Mouse (Mus musculus) ES-Bruce4 (cell line): Measurements from ENCODE around the gene Wdr5. TPM values are rescaled to one million over a fixed set of nuclear protein-coding genes. Genes with fewer than 3 reads are reported as not detected.
"Not testable (repeated sequence)": the region's sequence is repeated elsewhere in the genome, so short reads cannot be mapped to it uniquely, and the experiment has no call there.

ENCODE experiments used
- H3K27ac ChIP-seq: 2 replicates; pipeline ENCODE4 v1.5.1; 2012; ENCODE audit warnings: low read length, inconsistent platforms; ENCODE audit not compliant: insufficient read depth
- H3K27me3 ChIP-seq: 2 replicates; pipeline ENCODE4 v1.6.1; 2012; ENCODE audit warnings: mild to moderate bottlenecking, low read length, inconsistent platforms; ENCODE audit not compliant: control insufficient read depth, poor library complexity, insufficient read depth, severe bottlenecking
- H3K36me3 ChIP-seq: 2 replicates; pipeline ENCODE4 v1.6.1; 2012; ENCODE audit warnings: inconsistent platforms, mild to moderate bottlenecking, low read length, moderate library complexity; ENCODE audit not compliant: control insufficient read depth, poor library complexity, insufficient read depth, severe bottlenecking
- H3K4me1 ChIP-seq: one replicate; pipeline ENCODE4 v1.8.1; 2011; ENCODE audit warnings: low read length; ENCODE audit not compliant: control insufficient read depth, insufficient read depth
- H3K4me3 ChIP-seq: 2 replicates; pipeline ENCODE4 v1.5.1; 2011; ENCODE audit warnings: low read depth, mild to moderate bottlenecking, low read length
- H3K9ac ChIP-seq: 2 replicates; pipeline ENCODE4 v1.6.1; 2012; ENCODE audit warnings: low read depth, mild to moderate bottlenecking, inconsistent platforms; ENCODE audit not compliant: poor library complexity, severe bottlenecking
- H3K9me3 ChIP-seq: replicated peaks from 2 replicates; pipeline ENCODE4 v1.6.1; 2012; ENCODE audit warnings: mild to moderate bottlenecking, low read length, inconsistent platforms; ENCODE audit not compliant: control insufficient read depth, poor library complexity, insufficient read depth, severe bottlenecking
- CTCF ChIP-seq: IDR thresholded peaks from one replicate; pipeline ENCODE4 v1.8.1; 2011; ENCODE audit warnings: low read depth, low read length
- EP300 ChIP-seq: IDR thresholded peaks from 2 replicates; pipeline ENCODE4 v1.6.1; 2011; ENCODE audit warnings: low read depth, low read length; ENCODE audit not compliant: insufficient read depth
- POLR2A ChIP-seq: IDR thresholded peaks from one replicate; pipeline ENCODE4 v1.8.1; 2011; ENCODE audit warnings: low read length; ENCODE audit not compliant: insufficient read depth
- polyA plus RNA-seq: library from polyadenylated mRNA; stranded (reverse); fragments of >200 nt; gene quantifications from 2 replicates; pipeline ENCODE4 v1.2.4, GENCODE M21; 2011; ENCODE audit warnings: low read depth; ENCODE audit not compliant: missing spikeins, insufficient read depth, insufficient read length

Wdr5 gene
- polyA plus RNA-seq, 1 experiment: 103 TPM

- Histone ChIP-seq H3K27ac (no peak overlapping the region), H3K36me3 (no peaks in the 10 kb centered on the region), H3K4me1 (peaks cover 3% of the 10 kb centered on the region), H3K27me3 (no peaks in the 10 kb centered on the region), H3K9ac (no peak overlapping the region), H3K4me3 (no peak overlapping the region), H3K9me3 (peaks cover 9% of the 10 kb centered on the region; the same call in 1 of the 2 replicates)
- TF ChIP-seq CTCF (no peak), EP300 (no peak), POLR2A (no peak)
These were observed 24.0 kb upstream of the Wdr5 start for GRCm38 (mm10) chr2:27490939-27491338.

DNA sequence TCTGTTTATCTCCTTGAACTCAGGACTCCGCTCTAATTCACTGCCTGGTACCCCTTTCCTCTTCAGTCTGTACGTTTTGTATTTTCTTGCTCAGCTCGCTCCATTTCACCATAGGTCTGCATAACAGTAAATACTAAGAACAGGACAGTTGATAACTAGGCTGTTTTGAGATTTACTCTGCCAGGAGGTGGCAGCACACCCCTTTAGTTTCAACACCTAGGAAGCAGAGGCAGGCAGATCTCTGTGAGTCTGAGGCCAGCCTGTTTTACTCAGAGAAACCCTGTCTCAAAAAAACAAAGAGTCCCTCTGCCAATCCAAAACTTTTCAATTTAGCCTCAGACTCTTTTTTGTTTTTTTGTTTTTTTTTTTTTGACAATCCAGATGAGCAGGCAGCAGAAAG is 21.0 kb upstream of the Wdr5 start:
- H3K4me1 ChIP-seq: peaks cover 2% of the 10 kb centered on the region
- H3K9ac ChIP-seq: no peak overlapping the region
- TF ChIP-seq EP300: no peak
- TF ChIP-seq CTCF: peak; percentile 9
- H3K9me3 ChIP-seq: peaks cover 29% of the 10 kb centered on the region
- no peaks in the 10 kb centered on the region for H3K27me3 ChIP-seq
- no peak overlapping the region for H3K27ac ChIP-seq
- H3K36me3 ChIP-seq: no peaks in the 10 kb centered on the region
- no peak overlapping the region for H3K4me3 ChIP-seq

- TF ChIP-seq EP300 (no peak), POLR2A (no peak), CTCF (no peak)
- no peak overlapping the region for H3K4me3 ChIP-seq
These were observed 18.4 kb upstream of the Wdr5 start for GRCm38 (mm10) chr2:27496391-27497028.

DNA sequence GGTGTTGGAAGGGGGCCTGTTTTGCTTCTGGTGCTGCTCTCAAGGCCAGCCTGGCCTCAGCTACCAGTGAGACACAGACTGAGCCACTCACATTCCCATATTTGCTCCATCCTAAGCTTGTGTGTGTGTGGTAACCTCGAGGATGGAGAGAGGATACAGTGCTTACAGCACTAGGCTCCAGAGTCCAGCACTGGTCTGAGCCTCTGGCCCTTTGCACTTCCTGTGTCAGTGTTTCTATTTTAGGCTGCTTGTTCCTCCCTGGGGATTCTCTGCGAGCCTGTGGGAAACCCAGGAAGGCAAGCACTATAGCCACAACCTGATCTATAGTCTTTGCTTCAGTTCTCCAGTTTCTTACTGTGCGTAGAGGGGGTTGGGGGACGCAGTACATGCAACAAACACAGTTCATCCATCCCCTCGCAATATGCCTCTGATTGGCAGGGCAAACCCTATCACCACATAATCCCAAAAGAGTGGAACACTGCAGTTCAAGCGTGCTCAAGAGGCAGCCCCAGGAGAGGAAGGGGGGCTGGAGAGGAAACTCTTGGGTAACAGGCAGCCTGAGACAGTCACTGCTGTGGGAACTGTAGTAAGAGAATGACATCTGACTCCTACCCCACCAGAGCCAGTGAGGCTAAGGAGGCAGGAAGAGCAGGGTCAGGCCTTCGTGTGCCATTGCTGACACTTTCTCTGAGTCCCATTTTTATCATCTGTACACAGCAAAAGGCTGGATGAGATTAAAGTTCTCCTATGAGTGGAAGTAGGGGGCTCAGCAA is 10.7 kb upstream of the Wdr5 start:
- Histone ChIP-seq H3K4me1 (peaks cover 10% of the 10 kb centered on the region), H3K4me3 (no peak overlapping the region), H3K9me3 (peaks cover 2% of the 10 kb centered on the region; the same call in 1 of the 2 replicates), H3K9ac (peak overlapping the region; percentile 22), H3K27me3 (no peaks in the 10 kb centered on the region), H3K27ac (peak overlapping the region; percentile 92), H3K36me3 (no peaks in the 10 kb centered on the region)
- no peak for TF ChIP-seq CTCF
- no peak for TF ChIP-seq EP300
- no peak for TF ChIP-seq POLR2A

More at GRCm38 (mm10) chr2:27496391-27497028, 18.4 kb upstream of the Wdr5 start:
- Histone ChIP-seq H3K4me1 (peaks cover 2% of the 10 kb centered on the region), H3K36me3 (no peaks in the 10 kb centered on the region), H3K9me3 (peaks cover 32% of the 10 kb centered on the region), H3K27ac (no peak overlapping the region), H3K9ac (no peak overlapping the region), H3K27me3 (no peaks in the 10 kb centered on the region)

GRCm38 (mm10) chr2:27505539-27505938 is 9.4 kb upstream of the Wdr5 start:
- Histone ChIP-seq H3K9ac (peak overlapping the region; percentile 63), H3K4me3 (peak overlapping the region; percentile 41), H3K4me1 (peaks cover 10% of the 10 kb centered on the region), H3K9me3 (peaks cover 2% of the 10 kb centered on the region; the same call in 1 of the 2 replicates), H3K27me3 (no peaks in the 10 kb centered on the region), H3K36me3 (no peaks in the 10 kb centered on the region), H3K27ac (peak overlapping the region; percentile 92)
- peak; percentile 97 for TF ChIP-seq EP300
- TF ChIP-seq CTCF: peak; percentile 66
- peak; percentile 48 for TF ChIP-seq POLR2A

GRCm38 (mm10) chr2:27506658-27507057 is 8.3 kb upstream of the Wdr5 start:
- not testable (repeated sequence) for H3K36me3 ChIP-seq, H3K27ac ChIP-seq, H3K27me3 ChIP-seq, H3K4me3 ChIP-seq, H3K9me3 ChIP-seq
- Histone ChIP-seq H3K4me1 (peaks cover 10% of the 10 kb centered on the region), H3K9ac (peak overlapping the region; percentile 63)
